16 mouse cellular contexts compared by ENCODE assay signal in the genomic region with DNA sequence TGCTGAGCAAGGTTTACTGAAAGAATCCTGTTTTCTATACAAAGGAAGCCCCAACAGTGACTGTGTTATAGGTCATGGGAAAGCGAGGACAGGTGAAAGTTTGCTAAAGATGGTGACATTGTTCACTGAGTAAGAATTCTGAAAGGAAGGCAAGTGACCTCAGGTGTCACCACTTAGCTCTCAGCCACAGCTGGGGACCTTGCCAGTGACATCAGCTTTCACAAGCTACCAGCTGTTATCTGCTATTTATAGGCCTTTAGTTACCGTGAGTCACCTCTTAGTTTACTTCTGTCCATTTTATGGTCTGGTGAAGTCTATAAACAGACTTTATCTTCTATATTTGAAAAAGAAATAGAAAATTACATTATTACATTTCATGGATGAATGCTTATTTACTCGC.
DNase-seq lines count a peak whose midpoint lies in the region; ATAC-seq lines count a peak whose summit lies in the region.
"Had no signal": no experiment of that assay in that cellular context is flagged by ENCODE, and none has a peak within 500 bp of the region (broad histone marks: within the 10 kb centered on the region; RNA-seq: fewer than 3 reads in every experiment).

No protein-coding gene starts in this region.

- ATAC-seq in activated CD4-positive, CD25-positive, alpha-beta regulatory T cell, adult 4 months = no peak
- ATAC-seq: forebrain, embryonic 15.5 days; intestine, embryonic 16.5 days had no signal

- intact Hi-C loops in heart, postnatal 25 days (cut with DNase I) = no loop called here

- DNase-seq in heart, adult 11 months = peak; percentile 33
- no peak for DNase-seq in heart, postnatal 25 days (ENCODE audit: low spot score)
- DNase-seq in 3T3-L1 (ENCODE audit: low read depth, low spot score) = peak; percentile 32
- DNase-seq in Muller cell, postnatal 12 days (ENCODE audit: inconsistent ontology term) = peak; percentile 40
- peak; percentile 39 for DNase-seq in heart, postnatal 4 days
- DNase-seq in urinary bladder, postnatal 4 days (ENCODE audit: low spot score in 2 of 2) = no peak
- DNase-seq in cerebellum, adult 9-10 months = no peak
- DNase-seq: adrenal gland, adult 2 months; adrenal gland, postnatal 25 days; cerebellum, adult 18-20 months; cerebellum, postnatal 14 days; embryo, embryonic 11 days; kidney, adult 2 months had no signal

Comparison
In these comparisons a context has a peak if more than half of its experiments do, and no peak if none do; other contexts are left out.
1. DNase-seq: peak in heart, adult 11 months (single experiment), 3T3-L1 (single experiment), Muller cell, postnatal 12 days (single experiment) and heart, postnatal 4 days (single experiment); none in heart, postnatal 25 days (single experiment), urinary bladder, postnatal 4 days (0 of 2) and cerebellum, adult 9-10 months (single experiment).